Mouse (Mus musculus) A20 (cell line): ENCODE measurements around the gene Dgki.

Source experiments
- DNase-seq: peaks from one replicate; pipeline ENCODE4 v3.0.0-alpha.2; 2011; ENCODE audit warnings: low read depth, low spot score

Dgki gene

DNA sequence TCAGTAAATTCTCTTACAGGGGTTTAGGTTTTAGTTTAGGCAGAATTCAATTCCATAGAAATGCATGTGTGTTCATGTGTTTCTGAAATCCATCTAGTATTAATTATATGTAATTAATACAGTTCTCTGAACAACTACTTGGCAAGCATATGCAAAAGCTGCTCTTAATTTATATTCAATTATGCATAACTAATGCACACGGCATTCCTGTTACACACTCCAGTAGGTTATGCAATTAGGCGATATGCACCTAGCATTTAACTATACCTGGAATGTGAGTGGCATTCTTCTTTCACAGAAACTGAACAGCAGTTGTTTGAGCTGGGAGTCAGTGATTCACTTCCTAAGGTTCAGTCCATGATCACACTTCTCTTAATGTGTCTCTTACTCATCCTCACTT, 370.2 kb downstream of the Dgki start:
- DNase-seq: no peak

GRCm38 (mm10) chr6:36926455-36926854, 373.5 kb downstream of the Dgki start:
- no peak for DNase-seq

- DNase-seq: no peak
Observed at GRCm38 (mm10) chr6:36922006-36922405, 378.0 kb downstream of the Dgki start.

- DNase-seq: no peak
Observed at GRCm38 (mm10) chr6:36911586-36911985, 388.4 kb downstream of the Dgki start.

- DNase-seq: no peak
Observed at GRCm38 (mm10) chr6:36907191-36907590, 392.8 kb downstream of the Dgki start.

DNA sequence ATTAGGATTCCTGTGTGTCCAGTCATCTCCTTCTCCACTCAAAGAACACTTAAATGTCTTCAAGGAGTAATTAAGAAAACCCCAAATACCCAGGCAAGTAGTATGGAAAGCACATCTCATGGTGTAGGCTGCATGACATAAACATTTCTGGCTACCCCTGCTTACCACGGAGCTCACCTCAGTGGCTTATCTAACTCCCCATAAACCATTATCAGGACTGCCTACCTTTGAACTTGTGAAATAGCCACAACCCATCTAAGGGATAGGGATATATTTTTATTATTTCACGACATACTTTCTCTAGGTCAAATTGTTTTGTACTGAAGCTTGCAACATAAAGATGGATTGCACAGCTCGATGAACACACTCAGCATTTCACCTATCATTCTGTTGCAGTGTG, 394.0 kb downstream of the Dgki start:
- no peak for DNase-seq

- DNase-seq: no peak
Observed at GRCm38 (mm10) chr6:36904911-36905310, 395.1 kb downstream of the Dgki start.

GRCm38 (mm10) chr6:36903821-36904220, 396.2 kb downstream of the Dgki start:
- no peak for DNase-seq

DNA sequence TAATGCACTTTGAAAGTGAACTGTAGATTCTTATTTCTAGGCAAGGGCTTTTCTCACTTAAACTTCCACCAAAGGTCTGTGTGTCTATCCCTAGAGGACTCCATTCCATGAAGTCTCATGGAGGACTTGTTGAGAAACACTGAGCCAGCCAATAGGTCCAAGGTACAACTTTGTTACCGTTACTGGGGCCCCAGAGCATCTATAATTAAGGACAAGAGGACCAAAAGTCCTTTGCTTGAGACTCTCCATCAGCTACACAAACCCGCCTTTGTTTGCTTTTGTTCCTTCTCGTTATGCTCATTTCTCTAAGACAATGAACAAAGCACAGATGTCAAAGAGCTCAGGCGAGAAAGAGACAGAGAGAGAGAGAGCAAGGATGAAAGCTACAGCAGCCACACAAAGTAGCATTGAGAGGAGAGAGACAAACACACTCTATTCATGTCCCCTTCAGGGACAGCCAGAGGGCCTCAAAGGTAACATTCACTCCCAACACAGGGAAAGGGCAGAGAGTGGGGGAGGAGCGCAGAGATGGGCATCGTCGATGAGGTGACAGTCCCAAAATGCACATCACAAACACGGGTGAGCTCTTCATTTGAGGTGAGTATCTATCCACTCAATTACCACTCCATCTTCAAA, 396.7 kb downstream of the Dgki start:
- DNase-seq: no peak

- DNase-seq: no peak
Observed at GRCm38 (mm10) chr6:36899872-36900271, 400.1 kb downstream of the Dgki start.

DNA sequence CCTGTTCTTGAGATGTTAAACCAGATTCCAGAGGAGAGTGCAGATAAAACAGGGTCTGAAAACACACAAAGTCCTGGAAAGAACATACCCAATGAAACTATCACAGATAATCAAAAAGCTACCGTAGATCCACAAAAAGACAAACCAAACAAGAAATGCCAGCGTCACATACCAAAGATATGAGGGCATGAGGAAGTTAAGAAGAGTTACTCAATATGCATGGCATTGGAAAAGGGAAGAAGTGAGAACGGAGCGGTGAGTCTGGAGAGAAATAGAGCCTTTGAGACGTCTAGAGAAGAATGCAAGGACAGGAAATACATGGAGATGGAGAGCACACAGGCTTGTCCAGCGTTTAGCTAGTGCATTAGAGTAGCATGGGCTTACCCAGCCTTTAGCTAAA, 401.6 kb downstream of the Dgki start:
- DNase-seq: no peak

- no peak for DNase-seq
Observed at GRCm38 (mm10) chr6:36897616-36898149, 402.3 kb downstream of the Dgki start.

DNA sequence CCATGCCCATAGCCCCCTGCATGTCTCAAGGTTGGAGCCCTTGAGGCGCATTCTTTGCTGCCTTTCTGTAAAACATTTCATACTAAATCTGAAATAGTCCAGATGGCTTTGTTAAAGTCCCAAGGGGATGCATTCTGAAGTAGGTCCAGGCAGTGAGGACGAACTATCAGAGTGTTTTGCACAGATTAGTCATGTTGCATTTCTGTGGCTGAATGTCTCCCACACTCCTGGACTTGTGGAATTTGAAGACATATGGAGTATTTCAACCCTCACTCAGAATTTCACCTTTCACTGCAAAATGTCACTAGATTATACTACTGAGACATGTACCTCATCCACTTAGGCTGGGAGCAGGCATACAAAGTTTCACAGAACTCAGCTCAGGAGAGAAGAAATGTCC, 403.3 kb downstream of the Dgki start:
- DNase-seq: no peak

DNA sequence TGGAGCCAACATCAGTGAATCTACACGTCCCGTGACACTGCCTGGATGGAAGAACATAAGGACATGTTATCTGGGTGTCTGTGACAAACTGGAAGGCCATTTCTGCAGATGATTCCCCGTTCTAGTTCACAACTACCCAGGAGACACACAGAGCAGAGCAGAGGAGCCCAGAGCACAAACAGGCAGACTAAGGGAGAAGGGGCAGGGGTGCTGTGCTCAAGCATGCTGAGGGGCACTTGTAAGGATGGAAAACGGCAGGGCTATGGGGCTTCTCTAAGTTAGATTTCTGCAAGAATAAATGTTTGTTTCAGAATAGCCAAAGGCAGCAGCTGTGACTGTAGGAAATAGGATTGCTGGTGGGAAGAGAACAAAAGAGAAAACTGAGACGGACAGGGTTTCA, 408.2 kb downstream of the Dgki start:
- no peak for DNase-seq

GRCm38 (mm10) chr6:36890776-36891175, 409.2 kb downstream of the Dgki start:
- no peak for DNase-seq

- DNase-seq: no peak
Observed at GRCm38 (mm10) chr6:36890296-36890695, 409.7 kb downstream of the Dgki start.

- no peak for DNase-seq
Observed at GRCm38 (mm10) chr6:36881309-36881708, 418.7 kb downstream of the Dgki start.

GRCm38 (mm10) chr6:36880643-36881263, 419.2 kb downstream of the Dgki start:
- DNase-seq: no peak

DNA sequence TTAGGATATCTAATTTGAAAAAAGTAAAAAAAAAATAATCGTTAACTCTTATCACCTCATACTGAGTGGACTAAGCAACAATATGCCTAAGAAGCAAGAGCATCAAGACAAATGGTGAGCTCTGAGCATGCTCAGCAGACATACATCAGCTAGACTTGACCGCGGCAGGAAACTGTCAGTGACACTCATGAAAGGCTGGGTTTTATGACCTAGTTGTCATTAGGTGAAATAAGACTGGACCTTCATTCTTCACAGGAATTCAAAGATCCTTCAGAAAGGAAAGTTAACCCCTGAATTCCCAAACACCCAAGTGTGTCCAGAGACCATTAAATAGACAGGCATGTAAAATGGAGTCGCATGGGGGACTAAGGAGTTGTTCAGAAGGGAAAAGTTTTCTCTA, 422.6 kb downstream of the Dgki start:
- DNase-seq: no peak

GRCm38 (mm10) chr6:36876426-36876825, 423.6 kb downstream of the Dgki start:
- DNase-seq: no peak

DNA sequence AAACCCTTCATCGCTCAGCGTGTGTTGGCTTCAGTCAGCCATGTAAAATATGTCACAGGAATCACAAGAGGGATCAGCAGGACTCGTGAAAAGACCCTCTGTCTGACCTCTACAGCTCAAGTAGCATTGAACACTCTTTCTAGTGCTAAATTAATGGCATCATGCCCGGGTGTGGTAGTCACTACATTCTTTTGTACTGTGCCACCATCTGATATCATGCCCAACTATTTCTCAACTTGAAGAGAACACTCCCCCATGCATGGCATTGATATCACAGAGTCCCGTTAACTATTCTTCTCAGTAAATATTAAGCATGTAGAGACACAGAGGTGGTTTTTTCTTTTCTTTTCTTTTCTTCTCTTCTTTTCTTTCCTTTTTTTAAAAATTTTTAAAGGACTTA, 424.1 kb downstream of the Dgki start:
- no peak for DNase-seq

- DNase-seq: no peak
Observed at GRCm38 (mm10) chr6:36872876-36873275, 427.1 kb downstream of the Dgki start.

GRCm38 (mm10) chr6:36868217-36868616, 431.8 kb downstream of the Dgki start:
- no peak for DNase-seq
